Mouse (Mus musculus): ENCODE results near the gene Relt.
"Not testable (repeated sequence)": the region's sequence is repeated elsewhere in the genome, so short reads cannot be mapped to it uniquely, and the experiment has no call there.

Relt gene

GRCm38 (mm10) chr7:100846033-100846432 lies 17.2 kb downstream of the Relt start:
- in situ Hi-C loops (cut with MboI; ENCODE audit: low sequenced_read_pairs), result not testable (repeated sequence)

GRCm38 (mm10) chr7:100845412-100845811 lies 17.8 kb downstream of the Relt start:
- in situ Hi-C loops (cut with MboI; ENCODE audit: low sequenced_read_pairs), result no loop called here

- in situ Hi-C loops (cut with MboI; ENCODE audit: low sequenced_read_pairs), result no loop called here
These were observed 18.2 kb downstream of the Relt start for GRCm38 (mm10) chr7:100845026-100845400.

DNA sequence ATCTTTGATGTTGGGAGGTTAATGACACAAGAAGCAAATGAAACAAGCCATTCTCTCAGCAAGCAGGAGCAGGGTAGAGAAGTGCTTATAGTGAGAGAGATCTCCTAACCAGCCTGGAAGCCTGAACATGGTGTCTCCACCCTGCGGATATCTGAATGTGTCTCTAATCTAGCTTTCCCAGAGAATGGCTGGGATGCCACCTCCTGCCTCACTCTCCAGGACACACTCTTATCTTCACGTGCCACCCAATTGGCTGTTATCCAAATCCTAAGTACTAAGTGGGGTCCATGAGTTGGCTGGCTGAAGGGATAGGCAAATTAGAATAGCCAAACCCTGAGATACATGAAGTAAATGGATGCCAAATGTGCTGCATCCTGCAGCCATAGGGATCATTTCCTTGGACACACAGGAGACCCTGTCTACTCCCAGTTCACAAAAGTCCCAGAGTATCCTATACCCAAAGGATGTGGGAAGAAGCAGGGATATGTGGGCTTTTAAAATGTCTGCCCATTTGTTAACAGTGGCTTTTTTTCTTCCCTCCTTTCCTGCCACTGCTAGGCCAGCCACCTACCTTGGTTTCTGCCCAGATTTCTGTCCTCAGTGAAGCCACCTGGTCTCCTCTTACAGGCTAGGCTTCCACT lies 18.7 kb downstream of the Relt start:
- in situ Hi-C loops (cut with MboI; ENCODE audit: low sequenced_read_pairs), result no loop called here

GRCm38 (mm10) chr7:100843866-100844265 lies 19.4 kb downstream of the Relt start:
- in situ Hi-C loops (cut with MboI; ENCODE audit: low sequenced_read_pairs), result no loop called here

DNA sequence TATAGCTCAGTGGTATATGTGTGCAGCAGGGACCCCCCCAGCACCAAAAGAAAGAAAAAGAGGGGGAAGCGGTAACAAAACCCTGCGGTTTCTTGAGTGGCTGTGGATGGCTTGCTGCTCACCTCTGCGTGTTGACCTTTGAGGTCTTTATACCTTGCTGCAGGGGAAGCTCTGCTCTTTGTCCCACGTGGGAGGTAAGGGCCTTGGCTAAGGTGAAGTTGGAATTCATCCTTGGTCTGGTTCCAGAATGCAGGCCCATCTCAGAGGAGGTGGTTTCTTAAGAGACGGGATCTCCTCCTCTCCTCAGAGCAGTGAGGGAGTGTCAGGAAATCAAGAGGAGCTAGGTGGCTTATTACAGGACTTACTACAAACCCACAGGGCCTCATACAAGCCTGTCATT lies 21.1 kb downstream of the Relt start:
- in situ Hi-C loops (cut with MboI; ENCODE audit: low sequenced_read_pairs), result no loop called here

DNA sequence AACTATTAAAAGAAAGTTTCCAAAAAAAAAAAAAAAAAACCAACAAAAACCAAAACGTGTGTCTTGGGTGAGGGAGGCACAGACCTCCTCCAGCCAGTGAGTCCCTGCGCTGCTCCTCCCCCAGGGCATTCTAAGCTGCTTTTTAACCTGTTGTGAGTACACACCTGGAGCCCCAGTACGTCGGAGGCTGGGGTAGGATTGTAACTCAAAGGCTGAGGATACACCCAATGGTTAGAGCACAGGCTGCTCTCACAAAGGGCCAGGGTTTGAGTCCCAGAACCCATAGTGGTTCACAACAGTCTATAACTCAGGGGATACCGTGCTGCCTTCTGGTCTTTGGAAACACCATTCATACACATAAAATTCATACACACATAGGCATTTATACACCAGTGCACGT lies 21.6 kb downstream of the Relt start:
- in situ Hi-C loops (cut with MboI; ENCODE audit: low sequenced_read_pairs), result no loop called here

- in situ Hi-C loops (cut with MboI; ENCODE audit: low sequenced_read_pairs), result no loop called here
These were observed 22.3 kb downstream of the Relt start for GRCm38 (mm10) chr7:100840906-100841305.

GRCm38 (mm10) chr7:100839632-100840402 lies 23.4 kb downstream of the Relt start:
- in situ Hi-C loops (cut with MboI; ENCODE audit: low sequenced_read_pairs), result no loop called here

DNA sequence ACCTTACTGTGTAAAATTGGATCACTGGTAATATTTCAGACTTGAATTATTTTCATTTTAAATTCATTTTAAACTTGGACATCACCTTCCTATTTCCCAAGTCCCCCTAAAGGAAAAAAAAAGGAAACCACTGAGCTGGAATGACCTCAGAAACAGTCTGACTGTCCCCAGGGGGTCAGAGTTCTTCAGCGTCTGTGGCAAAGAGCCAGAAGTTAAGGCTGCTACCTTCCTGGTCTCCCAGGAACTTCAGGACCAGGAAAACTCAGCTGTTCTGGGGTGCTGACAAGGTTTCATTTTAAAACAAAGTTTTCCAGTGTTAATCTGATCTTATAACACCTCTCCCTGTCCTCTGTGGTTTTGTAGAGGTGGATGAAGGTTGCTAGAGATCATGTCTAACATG lies 25.5 kb downstream of the Relt start:
- in situ Hi-C loops (cut with MboI; ENCODE audit: low sequenced_read_pairs), result no loop called here

- in situ Hi-C loops (cut with MboI; ENCODE audit: low sequenced_read_pairs), result no loop called here
These were observed 26.6 kb downstream of the Relt start for GRCm38 (mm10) chr7:100836657-100837056.

DNA sequence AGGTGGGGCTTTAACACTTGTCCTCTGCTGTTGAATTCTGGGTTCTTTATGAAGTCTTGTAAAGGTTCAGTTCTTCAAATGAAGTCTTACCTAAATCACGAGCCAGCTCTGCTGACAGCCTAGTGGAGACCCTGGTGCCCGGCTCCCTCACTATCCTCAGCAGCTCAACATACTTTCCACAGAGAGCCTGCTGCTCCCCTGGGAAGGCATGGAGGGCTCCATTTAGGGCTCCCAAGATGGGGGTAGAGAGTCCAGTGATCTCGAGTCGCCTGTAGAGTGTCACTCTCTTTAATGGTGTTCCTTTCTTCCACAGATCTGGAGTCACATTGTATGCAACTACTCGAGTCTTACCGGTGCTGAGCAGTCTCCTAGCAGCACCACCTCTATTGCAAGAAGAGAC lies 27.5 kb downstream of the Relt start:
- in situ Hi-C loops (cut with MboI; ENCODE audit: low sequenced_read_pairs), result no loop called here

DNA sequence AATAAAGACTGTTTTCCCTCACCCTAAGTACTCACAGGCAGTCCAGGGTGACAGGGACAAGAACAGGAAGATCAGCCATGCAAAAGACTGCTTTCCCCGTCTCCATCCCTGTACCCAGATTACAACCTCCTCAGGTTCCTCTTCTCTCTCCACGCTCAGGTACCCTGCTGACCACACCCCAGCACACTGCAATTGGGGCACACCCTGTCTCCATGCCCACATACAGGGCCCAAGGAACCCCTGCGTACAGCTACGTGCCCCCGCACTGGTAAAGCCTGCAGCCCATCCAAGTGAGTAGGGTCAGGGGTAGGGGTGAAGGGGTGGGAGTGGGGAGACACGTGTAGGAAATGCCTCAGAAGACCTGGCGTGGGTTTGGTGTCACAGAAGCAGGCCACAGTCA lies 28.1 kb downstream of the Relt start:
- in situ Hi-C loops (cut with MboI; ENCODE audit: low sequenced_read_pairs), result no loop called here

DNA sequence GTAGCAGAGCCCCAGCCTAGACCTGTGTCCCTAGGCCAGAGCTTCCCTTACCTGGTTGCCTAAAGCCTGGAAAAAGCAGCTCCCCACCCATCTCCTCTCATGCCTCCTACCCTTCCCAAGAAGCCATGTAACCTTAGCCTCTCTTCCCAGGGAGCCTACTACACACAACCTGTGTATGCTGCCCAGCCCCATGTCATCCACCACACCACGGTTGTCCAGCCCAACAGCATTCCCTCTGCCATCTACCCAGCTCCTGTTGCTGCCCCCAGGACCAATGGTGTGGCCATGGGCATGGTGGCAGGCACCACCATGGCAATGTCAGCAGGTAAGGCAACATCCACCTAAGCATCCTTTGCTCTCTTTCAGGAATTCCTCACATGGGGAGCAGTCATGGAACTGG lies 29.4 kb downstream of the Relt start:
- in situ Hi-C loops (cut with MboI; ENCODE audit: low sequenced_read_pairs), result no loop called here

- in situ Hi-C loops (cut with MboI; ENCODE audit: low sequenced_read_pairs), result no loop called here
These were observed 34.7 kb downstream of the Relt start for GRCm38 (mm10) chr7:100828549-100828948.

DNA sequence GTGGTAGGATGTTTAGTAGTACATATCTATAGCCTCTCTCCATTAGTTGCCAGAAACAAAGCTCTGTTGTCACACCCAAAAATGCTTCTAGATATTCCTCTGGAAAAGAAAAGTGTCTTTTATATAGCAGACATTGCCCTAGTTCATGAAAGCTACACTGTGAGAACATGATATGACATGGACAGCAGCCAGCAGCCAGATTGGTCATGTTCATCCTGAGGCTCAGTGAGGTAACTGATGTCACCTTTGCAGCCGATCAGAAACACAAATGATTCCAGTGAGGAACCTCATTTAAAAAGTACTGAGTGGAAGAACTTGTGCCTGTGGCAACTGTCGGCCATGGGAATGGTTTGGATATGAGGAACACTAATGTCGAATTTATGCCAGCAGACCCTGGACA lies 38.6 kb downstream of the Relt start:
- in situ Hi-C loops (cut with MboI; ENCODE audit: low sequenced_read_pairs), result loop anchor here (25.0 kb wide), 1 partner anchor 287 kb away; the partner anchor contains the start of gene Coa4

GRCm38 (mm10) chr7:100818401-100819064 lies 44.7 kb downstream of the Relt start:
- in situ Hi-C loops (cut with MboI; ENCODE audit: low sequenced_read_pairs), result loop anchor here (25.0 kb wide), 1 partner anchor 281 kb away; the partner anchor contains the start of gene Coa4

DNA sequence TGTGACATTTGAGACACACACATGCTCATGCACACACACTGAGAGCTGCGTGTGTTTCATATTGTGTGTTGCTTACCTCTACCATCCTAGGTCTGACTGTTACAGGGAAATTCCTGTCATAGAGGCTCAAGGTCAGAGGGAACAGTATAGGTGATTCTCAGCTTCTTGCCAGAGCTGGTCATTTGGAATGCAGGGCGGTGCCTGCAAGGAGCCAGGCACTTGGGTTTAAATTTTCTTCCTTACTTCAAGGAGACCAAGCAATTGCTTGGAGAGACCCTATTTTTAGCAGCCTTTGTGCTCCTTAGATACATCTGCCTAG lies 45.8 kb downstream of the Relt start:
- in situ Hi-C loops (cut with MboI; ENCODE audit: low sequenced_read_pairs), result loop anchor here (25.0 kb wide), 1 partner anchor 280 kb away; the partner anchor contains the start of gene Coa4

- in situ Hi-C loops (cut with MboI; ENCODE audit: low sequenced_read_pairs), result loop anchor here (25.0 kb wide), 1 partner anchor 280 kb away; the partner anchor contains the start of gene Coa4
These were observed 46.3 kb downstream of the Relt start for GRCm38 (mm10) chr7:100816759-100817441.

- in situ Hi-C loops (cut with MboI; ENCODE audit: low sequenced_read_pairs), result loop anchor here (25.0 kb wide), 1 partner anchor 279 kb away; the partner anchor contains the start of gene Coa4
These were observed 47.2 kb downstream of the Relt start for GRCm38 (mm10) chr7:100815900-100816570.

DNA sequence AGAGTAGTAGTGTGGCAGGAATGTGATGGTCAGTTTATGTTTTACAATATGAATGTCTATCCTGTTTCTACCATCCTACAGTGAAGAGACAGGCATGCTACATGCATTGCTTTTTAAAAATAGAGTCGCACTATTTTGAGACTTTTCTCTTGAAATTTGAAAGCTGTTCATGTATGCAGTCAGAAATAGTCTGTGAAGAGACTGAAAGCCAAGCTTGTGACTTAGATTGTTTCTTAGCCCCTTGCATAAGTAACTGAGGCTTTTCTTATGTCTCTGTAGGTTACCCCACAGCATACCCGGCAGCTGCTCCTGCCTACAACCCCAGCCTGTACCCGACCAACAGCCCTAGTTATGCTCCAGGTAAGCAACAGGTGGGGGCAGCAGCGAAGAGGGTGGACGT lies 50.6 kb downstream of the Relt start:
- in situ Hi-C loops (cut with MboI; ENCODE audit: low sequenced_read_pairs), result loop anchor here (25.0 kb wide), 1 partner anchor 275 kb away; the partner anchor contains the start of gene Coa4
